Mouse (Mus musculus): ENCODE measurements around the gene Jak3.
A peak's percentile ranks its signal among the peaks of the same experiment; 100 is the strongest.

- peak; percentile 60 for TF ChIP-seq CTCF (IDR thresholded peaks at IDR 0.05; ENCODE audit: borderline replicate concordance, extremely low read depth, insufficient read depth, insufficient read length)
- no peak for TF ChIP-seq POLR2A (IDR thresholded peaks at IDR 0.05; ENCODE audit: borderline replicate concordance, extremely low read depth, insufficient read depth, insufficient read length, poor library complexity, severe bottlenecking)
Measured at GRCm38 (mm10) chr8:71731652-71732230, 55.6 kb downstream of the Jak3 start.

All from brain, embryonic 14.5 days (tissue).